In the genomic region with DNA sequence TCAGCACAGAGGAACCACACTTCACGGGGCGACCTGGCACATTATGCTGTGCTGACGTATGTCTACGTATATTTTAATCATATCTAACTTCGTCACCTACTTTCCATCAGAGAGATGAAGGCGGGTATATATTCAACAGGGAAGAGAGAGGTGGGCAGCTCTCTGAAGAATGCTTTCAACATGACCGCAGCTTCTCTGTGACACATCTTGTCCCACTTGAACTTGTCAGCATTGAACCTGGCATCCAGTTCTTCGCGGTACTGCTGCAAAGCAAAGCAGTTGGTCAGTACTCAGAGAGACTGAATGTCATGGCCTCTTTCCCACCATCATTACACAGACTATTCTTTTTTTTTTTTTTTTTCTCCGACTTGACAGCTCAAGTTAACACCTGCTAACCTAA, we compare ENCODE assay signal across 10 mouse cellular contexts.
"Had no signal": no experiment of that assay in that cellular context is flagged by ENCODE, and none has a peak within 500 bp of the region (broad histone marks: within the 10 kb centered on the region; RNA-seq: fewer than 3 reads in every experiment).

No protein-coding gene starts in this region.

- H3K36me3 ChIP-seq: liver, embryonic 15.5 days; midbrain, embryonic 13.5 days had no signal

- H3K4me2 ChIP-seq: liver, embryonic 11.5 days; liver, embryonic 15.5 days; midbrain, embryonic 13.5 days had no signal

- DNase-seq: kidney, postnatal 25 days; lung, adult 2 months; lung, postnatal 36 days; right cerebral cortex, postnatal 14 days; thymus, postnatal 36 days had no signal

- H3K4me3 ChIP-seq: left cerebral cortex, adult 2 months; liver, embryonic 15.5 days; midbrain, embryonic 13.5 days had no signal

- H3K27ac ChIP-seq: left cerebral cortex, adult 2 months; liver, embryonic 15.5 days; midbrain, embryonic 13.5 days had no signal

- H3K9ac ChIP-seq: liver, embryonic 15.5 days; midbrain, embryonic 13.5 days had no signal

- H3K4me1 ChIP-seq: liver, embryonic 15.5 days; midbrain, embryonic 13.5 days had no signal

- ATAC-seq: lung, postnatal 0 days; midbrain, embryonic 13.5 days had no signal

- H3K27me3 ChIP-seq: liver, embryonic 15.5 days; midbrain, embryonic 13.5 days had no signal

- H3K9me3 ChIP-seq: liver, embryonic 15.5 days; midbrain, embryonic 13.5 days had no signal
